Mouse (Mus musculus) splenic B cell, adult 2 months (primary cell): ENCODE results near the gene Hes1.
A peak's percentile ranks its signal among the peaks of the same experiment; 100 is the strongest.

Experiments used
- DNase-seq: peaks from one replicate; pipeline ENCODE4 v3.0.0-alpha.2; 2011; ENCODE audit warnings: low read depth, low spot score
- H3K27me3 ChIP-seq: 2 replicates; pipeline ENCODE4 v1.6.1; 2012; ENCODE audit warnings: mild to moderate bottlenecking, low read length, moderate library complexity, mixed read lengths; ENCODE audit not compliant: control insufficient read depth, poor library complexity, insufficient read depth, severe bottlenecking
- H3K36me3 ChIP-seq: 2 replicates; pipeline ENCODE4 v1.6.1; 2012; ENCODE audit warnings: mild to moderate bottlenecking, low read length, moderate library complexity, mixed read lengths; ENCODE audit not compliant: control insufficient read depth, poor library complexity, insufficient read depth, severe bottlenecking

The Hes1 gene

GRCm38 (mm10) chr16:30060412-30060811, 3.8 kb upstream of the Hes1 start:
- DNase-seq = no peak
- Histone ChIP-seq H3K27me3 (no peaks in the 10 kb centered on the region), H3K36me3 (no peaks in the 10 kb centered on the region)

- peak; percentile 36 for DNase-seq
- Histone ChIP-seq H3K36me3 (no peaks in the 10 kb centered on the region), H3K27me3 (no peaks in the 10 kb centered on the region)
Measured at GRCm38 (mm10) chr16:30062242-30063030, 1.7 kb upstream of the Hes1 start.

- no peaks in the 10 kb centered on the region for H3K27me3 ChIP-seq
- peak; percentile 74 for DNase-seq
- H3K36me3 ChIP-seq = no peaks in the 10 kb centered on the region
Measured at GRCm38 (mm10) chr16:30063121-30063881, 883 bp upstream of the Hes1 start.

DNA sequence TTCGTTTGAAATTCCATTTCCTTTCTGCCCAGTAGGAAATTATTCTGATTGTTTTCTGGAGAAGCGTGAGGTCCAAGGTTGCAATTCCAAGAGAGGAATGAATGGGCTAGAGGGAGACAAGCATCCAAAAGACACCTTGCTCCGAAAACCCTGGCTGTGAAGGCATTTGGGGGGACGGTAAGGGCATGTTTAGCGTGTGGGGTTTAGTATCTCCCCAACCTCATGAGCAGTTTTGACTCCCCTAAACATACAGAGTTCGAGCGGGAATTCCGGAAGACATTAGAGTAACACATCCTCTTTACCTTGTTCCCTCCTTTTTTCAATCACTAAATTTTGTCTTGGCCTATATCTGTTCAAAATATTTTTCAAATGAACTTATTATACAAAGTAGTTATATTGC, 429 bp downstream of the Hes1 start:
- DNase-seq = no peak
- no peaks in the 10 kb centered on the region for H3K27me3 ChIP-seq
- H3K36me3 ChIP-seq = no peaks in the 10 kb centered on the region

- H3K27me3 ChIP-seq = no peaks in the 10 kb centered on the region
- peak; percentile 92 for DNase-seq
Measured at GRCm38 (mm10) chr16:30065077-30065476, 893 bp downstream of the Hes1 start.

GRCm38 (mm10) chr16:30065537-30066183, 1.5 kb downstream of the Hes1 start:
- Histone ChIP-seq H3K27me3 (no peaks in the 10 kb centered on the region), H3K36me3 (no peaks in the 10 kb centered on the region)
- DNase-seq = peak; percentile 41

More at GRCm38 (mm10) chr16:30065077-30065476, 893 bp downstream of the Hes1 start:
- H3K36me3 ChIP-seq = no peaks in the 10 kb centered on the region

DNA sequence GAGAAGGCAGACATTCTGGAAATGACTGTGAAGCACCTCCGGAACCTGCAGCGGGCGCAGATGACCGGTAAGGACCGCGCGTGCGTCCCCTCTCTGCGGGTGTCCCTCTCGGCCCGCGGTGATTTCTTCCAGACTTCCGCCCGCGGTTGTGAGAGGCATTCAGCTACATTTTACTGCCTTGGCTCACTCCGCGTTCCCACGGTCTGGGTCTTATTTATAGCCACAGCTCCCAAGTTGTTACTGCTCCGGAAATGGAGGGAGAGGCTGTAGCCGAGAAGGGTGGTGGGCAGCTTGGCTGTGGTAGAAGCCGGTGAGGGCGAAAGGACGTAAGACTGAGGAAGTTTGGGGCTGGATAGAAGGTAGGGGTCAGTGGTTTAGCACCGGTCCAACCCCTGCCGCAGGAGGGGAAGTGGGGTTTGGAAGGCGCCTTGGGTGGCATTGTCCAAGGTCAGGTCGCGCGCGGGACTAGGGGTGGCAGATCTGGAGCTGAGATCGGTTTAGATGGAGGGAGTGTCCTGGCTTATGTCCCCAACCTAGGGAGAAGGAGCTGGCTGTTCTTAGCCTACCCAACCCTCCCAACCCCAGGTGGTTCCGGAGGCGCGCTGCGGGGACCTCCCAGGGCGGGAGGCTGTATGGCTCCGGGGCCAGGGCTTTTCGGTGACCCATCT, 2.1 kb downstream of the Hes1 start:
- Histone ChIP-seq H3K36me3 (no peaks in the 10 kb centered on the region), H3K27me3 (no peaks in the 10 kb centered on the region)
- DNase-seq = no peak

DNA sequence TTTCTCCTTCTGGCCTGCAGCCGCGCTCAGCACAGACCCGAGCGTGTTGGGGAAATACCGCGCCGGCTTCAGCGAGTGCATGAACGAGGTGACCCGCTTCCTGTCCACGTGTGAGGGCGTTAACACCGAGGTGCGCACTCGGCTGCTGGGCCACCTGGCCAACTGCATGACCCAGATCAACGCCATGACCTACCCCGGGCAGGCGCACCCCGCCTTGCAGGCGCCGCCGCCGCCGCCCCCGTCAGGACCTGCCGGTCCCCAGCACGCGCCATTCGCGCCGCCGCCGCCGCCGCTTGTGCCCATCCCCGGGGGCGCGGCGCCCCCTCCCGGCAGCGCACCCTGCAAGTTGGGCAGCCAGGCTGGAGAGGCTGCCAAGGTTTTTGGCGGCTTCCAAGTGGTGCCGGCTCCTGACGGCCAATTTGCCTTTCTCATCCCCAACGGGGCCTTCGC, 2.7 kb downstream of the Hes1 start:
- no peaks in the 10 kb centered on the region for H3K27me3 ChIP-seq
- H3K36me3 ChIP-seq = no peaks in the 10 kb centered on the region
- DNase-seq = peak; percentile 95

GRCm38 (mm10) chr16:30068041-30069020, 4.1 kb downstream of the Hes1 start:
- no peaks in the 10 kb centered on the region for H3K27me3 ChIP-seq
- peak; percentile 27 for DNase-seq
- H3K36me3 ChIP-seq = no peaks in the 10 kb centered on the region

DNA sequence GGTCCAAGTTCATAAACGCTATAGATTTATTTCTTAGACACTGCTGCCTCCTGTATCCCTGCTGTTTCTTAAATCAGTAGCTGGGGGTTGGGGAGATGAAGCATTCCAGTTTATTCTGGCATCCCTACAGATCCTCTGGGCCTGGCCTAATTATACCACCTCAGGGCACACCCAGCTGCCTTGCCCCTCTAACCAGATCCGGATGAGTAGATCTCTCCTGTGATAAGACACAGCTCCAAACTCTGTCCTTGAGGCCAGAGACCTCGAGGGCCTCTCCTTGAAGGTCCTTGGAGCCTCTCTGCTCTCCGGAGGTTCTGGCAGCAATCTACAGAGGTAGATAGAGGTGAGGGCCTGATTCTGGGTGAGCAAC, 5.4 kb downstream of the Hes1 start:
- no peaks in the 10 kb centered on the region for H3K27me3 ChIP-seq
- H3K36me3 ChIP-seq = no peaks in the 10 kb centered on the region
- DNase-seq = no peak

DNA sequence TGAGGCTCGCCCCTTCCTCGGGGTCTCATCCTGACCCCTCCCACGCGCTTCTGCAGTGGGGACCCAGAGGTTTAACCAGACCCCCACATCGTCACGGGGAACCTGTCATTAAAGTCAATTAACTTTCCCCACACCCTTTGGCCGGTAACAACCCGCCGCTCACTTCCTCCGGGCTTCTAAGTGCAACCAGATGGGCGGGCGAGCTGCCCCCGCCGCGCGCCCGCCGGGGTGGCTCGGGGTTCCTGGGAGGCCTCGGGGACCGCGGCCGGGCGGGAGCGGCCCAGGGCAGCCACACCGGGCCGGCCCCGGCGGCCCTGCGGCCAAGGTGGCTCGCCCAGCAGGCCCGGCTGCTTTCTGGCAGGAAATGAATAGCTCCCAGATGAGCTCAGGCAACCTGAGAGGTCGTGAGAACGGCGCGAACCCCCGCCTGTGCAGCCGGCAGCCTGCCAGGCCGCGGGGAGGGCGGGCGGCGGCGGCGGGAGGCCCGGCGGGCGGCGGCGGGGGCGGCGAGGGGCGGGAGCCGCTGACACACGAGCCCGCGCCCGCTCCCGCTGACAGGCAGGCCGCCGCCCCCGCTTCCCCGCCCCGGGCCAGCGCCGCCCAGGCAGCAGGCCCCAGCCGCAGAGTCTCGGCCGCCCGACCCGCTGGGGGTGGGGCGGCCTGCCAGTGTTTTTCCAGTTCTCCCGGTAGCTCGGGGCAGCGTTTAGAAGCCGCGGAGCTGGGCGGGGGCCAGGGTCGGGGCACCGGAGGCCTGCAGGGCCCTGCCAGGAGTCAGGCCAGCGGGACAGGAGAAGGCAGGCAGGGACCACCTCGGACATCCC, 6.0 kb downstream of the Hes1 start:
- Histone ChIP-seq H3K36me3 (no peaks in the 10 kb centered on the region), H3K27me3 (no peaks in the 10 kb centered on the region)
- peak; percentile 65 for DNase-seq

GRCm38 (mm10) chr16:30070771-30071191, 6.6 kb downstream of the Hes1 start:
- no peaks in the 10 kb centered on the region for H3K36me3 ChIP-seq
- no peaks in the 10 kb centered on the region for H3K27me3 ChIP-seq
- peak; percentile 61 for DNase-seq

DNA sequence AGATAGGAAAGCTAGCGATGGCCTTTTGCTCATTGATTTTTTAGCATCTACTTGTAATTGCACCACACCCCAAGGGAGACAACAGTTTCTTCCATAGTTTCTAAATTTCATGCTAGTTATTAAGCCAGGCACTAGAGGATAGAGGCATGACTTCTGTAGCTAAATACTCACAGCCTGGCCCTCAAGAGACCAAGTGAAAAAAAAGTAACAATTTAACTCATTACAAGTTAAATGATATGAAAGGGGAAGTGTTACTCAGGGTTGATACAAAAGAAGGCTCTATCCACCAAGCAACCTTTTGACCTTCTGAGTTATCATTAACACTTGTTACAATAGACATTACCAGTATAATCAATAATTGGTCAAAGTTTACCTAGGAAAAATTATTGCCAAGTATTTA, 9.1 kb downstream of the Hes1 start:
- Histone ChIP-seq H3K27me3 (no peaks in the 10 kb centered on the region), H3K36me3 (no peaks in the 10 kb centered on the region)
- DNase-seq = peak; percentile 34
